Mouse (Mus musculus): ENCODE data around the gene Ghrhr.

Ghrhr gene

DNA sequence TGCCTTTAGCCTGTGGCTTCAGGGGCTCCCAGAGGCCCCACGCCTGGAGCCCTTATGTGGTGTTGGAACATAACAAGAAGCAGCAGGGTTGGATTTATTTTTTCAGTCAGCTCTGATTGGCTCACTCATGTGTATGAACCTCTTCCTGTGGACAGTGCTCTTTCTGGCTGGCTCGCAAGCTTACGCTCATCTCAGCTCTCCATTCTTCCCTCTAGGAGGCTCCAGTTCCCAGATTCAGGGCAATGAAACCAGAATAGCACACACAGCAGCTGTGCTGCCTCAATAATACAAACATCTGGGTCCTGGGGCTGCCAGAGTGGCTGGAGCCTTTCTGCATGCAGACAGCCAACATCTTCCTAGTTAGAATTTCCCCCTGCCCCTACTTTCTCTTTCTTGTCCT, 20.1 kb downstream of the Ghrhr start:
- no peak for DNase-seq (ENCODE audit: low read depth, low spot score)

DNA sequence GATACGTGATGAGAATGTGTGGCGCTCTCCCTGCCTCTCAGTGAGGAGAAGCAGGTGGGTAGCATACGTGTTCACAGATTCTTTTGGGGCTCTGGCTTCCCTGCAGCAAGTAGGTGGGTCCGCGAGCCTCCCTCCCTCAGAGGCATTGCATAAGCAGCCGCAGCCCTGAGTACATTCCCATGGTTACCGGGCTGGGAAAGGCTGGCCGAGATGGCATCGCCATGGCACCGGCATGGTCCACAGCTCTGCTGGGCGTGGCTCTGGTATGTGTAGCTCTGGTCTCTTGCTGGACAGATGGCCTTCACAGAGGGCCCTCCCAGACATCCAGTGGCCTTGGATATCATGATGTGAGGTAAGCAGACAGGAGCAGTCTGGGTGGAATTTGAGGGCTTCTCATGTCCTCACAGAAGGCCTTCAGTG, 20.5 kb downstream of the Ghrhr start:
- DNase-seq (ENCODE audit: low read depth, low spot score): no peak

DNA sequence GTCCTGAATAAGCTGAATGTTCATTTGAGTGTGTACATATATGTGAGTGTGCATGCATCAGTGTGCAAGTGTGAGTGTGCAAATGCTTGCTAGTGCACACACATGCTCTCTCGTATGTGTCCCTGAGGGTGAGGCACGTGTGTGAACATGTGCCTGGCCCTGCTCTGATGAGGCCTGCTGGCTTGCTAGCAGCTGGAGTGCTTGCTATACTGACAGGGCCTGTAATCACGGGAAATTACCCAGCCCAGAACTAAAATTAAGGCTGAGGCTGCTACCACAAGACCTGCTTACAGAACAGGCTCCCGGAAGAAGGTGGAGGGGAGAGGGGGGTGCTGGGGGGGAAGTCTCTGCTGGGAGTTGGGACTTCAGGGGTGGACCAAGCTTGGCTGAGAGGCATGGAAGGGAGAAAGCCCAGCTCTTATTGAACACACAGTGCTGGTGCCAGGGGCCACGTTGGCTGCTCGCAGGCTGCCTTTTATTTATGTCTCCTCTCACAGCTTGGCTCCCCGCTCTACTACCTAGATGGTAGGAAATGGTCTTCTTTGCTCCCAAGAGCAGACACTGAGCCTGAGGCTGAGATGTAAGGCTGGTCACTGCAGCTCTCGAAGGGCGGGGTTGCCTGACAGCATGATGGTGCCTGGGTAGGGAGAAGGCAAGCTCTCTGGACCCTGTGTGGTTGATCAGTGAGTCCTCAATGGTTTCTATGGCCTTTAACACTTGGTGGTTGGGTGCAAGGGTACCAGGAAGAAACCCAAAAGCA, 23.0 kb downstream of the Ghrhr start:
- DNase-seq (ENCODE audit: low read depth, low spot score): no peak

DNA sequence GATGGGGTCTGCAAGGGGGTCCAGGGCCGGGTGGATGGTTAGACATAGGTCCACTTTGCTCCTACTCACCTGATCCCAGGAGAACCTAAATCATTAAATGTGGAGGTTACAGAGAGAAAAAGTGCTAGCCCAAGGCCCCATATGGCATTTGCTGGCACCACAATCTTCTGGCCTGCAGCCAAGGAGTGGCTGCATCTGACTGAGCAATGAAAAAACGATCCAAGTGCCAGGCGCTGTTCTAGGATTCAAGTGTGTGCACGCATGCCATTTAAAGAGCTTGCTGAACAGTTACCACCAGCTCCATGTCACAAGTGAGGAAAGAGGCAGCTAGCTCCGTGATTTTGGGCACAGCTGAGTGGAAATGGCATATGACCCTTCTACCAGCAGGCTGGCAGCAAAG, 23.8 kb downstream of the Ghrhr start:
- DNase-seq (ENCODE audit: low read depth, low spot score): no peak

DNA sequence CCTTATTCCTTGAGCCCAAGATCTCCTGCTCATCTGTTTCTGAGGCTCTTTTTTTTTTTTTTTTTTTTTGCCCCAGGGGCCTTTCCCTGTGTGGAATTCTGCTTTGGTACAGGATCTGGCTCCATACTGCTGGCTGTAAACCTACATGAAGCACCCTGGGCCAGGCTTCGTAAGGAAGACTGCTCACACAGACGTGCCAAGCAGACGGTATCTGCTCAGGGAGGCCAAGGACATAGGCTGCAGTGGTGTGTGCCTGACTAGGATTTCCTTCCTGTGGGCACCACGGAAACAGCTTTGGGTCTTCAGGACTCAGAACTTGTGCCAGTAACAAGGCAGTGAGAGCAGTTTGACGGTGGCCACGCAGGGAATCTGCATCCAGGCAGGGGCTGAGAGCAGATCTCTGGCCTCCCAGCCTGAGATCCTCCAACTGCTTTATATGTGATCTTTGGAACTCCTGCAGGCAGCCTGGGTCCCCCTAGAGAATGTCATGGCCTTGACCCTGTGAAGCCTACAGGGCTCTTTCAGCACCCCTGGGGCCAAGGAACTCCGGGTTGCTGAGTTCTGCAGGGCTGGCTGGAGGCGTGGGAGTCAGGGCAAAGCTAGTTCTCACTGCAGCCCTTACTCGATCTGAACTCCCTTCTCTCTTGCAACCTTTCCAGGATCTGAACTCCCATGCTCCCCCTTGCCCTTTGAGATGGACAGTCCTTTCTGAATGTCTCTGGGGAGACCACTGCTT, 26.1 kb downstream of the Ghrhr start:
- DNase-seq (ENCODE audit: low read depth, low spot score): no peak

DNA sequence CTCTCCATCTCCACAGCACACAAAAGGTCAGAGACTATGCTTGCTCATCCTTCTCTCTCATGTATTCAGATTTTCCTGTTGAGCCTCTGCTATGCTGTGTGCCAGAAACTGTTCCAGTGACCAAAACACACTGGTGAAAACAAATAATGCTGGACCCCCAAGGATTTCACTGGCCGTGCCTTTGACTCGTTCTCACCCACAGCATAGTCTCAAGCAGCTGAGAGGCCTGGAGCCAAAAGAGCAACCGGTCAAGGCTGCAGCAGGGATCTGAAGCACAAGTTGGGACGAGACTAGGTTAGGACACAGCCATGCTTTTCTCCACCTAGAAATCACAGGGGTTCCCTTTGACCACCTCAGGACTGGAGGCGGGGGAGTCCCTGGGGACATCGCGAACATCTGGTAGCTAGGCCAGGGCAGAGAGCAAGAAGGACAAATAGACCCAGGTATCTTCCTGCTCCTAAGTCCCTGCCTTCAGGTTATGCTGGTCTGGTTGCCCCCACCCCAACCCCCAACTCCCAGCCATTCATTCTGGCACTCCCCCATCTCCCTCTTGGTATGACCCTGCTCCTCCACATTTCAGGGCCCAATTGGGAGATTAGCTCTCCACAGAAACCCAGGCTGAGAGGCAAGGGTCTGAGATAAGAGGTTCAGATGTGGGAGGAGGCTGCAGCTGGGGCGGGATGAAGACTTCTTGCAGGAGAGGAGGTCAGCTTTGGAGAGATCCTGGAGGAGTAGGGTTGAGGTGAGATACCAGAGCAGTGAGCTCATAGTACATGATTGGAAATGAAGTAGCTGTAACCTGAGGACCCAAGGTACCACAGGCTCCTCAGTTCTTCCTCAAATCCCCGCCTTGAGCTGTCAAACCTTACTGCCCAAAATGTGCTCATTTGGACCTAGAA, 27.6 kb downstream of the Ghrhr start:
- no peak for DNase-seq (ENCODE audit: low read depth, low spot score)

DNA sequence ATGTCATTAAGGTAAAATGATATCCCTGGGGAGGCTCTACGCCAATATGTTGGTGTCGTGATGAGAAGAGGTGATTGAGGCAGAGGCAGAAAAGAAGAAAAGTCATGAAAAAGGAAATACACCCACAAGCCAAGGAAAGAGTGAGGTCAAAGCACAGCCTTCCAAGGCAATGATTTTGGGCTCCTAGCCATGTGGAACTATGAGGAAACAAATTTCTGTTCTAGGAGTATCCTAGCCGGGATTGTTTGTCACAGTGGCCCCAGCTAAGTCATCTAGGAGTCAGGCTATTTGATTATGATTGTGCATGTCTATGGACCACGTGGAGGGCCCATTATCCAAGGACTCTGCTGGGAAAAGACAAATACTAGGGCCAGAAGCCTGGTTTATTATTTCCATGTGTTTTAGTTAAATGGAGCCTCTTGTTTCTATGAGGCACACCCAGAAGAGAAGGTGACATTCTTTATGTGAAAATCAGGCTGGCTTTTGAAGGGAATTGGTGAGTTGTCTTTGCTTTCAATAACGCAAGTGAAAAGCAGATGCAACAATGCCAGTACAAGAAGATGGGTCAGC, 28.4 kb downstream of the Ghrhr start:
- DNase-seq (ENCODE audit: low read depth, low spot score): no peak

DNA sequence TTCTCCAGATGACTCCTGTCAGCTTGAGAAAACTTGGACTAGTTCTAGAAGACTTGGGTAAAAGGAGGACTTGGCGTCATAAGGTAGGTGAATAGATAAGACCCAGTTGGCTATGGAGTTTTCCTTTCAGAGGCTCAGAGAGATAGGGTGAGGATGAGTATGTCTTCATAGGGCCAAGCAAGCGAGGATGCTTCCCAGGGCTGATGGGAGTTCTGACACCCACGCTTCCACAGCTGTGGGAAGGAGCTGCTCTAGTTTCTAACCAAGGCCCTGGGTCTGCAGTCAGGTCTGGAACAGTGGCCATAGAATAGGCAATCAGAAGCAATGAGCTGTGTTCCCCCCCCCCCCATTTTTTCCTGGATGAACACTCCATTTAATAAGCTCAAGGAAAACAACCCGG, 31.2 kb downstream of the Ghrhr start:
- no peak for DNase-seq (ENCODE audit: low read depth, low spot score)

DNA sequence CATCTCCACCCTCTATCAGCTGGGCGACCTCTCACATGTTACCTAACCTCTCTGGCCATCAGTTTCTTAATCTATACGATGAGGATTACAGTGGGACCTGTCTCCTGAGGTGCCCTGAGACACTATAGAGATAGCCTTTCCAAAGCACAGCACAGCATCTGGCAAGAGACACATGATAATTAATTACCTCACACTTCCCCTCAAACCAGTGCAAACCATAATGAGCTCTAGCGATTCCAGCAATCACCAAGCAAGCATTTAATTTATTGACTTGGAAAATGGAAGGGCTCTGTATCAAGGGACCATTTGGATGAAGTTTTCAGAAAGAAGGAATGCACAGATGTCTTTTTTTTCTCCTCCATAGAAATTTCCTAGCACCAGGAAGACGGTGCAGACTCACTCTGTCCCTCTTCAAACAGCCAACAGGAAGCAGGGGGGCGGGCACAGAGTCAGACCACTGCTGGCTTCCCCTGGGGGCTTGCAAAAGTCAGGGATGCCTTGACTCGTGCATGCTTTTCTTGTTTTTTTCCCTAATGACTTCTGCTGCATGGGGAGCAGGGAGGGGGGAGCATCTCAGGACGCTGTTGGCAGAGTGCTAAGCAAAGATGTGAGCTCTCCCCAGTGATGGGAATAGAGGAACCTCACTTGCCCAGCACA, 34.2 kb downstream of the Ghrhr start:
- no peak for DNase-seq (ENCODE audit: low read depth, low spot score)

DNA sequence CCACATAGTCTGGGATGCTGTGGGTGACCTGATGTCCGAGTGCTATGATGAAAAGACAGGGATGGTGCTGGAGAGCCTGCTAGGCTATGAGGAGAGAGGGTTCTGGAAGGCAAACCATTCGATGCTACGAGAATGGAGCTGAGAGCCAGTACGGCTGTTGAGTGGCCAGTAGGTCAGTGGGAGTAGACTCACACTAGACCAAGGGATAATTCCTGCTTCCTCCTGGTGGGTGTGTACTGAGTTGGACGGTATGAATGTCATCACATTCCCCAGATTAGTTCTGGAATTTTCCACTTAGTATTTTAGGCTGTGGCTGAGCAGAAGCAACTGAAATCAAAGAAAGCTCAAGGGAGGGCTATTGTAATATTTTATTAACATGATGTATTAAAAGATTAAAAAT, 34.9 kb downstream of the Ghrhr start:
- DNase-seq (ENCODE audit: low read depth, low spot score): no peak

DNA sequence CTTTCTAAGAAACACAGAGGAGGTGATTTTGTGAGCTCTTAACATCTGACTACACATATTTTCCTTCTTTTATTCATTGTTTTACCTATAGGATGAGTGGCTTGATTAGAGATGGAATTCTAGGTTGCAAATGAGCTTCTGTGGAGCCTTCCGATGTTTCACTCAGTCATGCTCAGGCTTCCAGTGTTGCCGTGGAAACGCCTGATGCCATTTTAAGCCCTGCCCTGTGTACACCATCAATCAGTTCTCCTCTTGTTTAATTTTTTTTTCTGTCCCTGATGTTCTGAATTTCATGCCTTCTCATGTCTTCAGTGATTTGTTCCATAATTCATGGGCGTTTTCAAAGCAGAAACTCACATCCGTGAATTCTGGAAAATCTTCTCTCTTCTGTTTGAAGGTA, 40.1 kb downstream of the Ghrhr start:
- DNase-seq (ENCODE audit: low read depth, low spot score): no peak

DNA sequence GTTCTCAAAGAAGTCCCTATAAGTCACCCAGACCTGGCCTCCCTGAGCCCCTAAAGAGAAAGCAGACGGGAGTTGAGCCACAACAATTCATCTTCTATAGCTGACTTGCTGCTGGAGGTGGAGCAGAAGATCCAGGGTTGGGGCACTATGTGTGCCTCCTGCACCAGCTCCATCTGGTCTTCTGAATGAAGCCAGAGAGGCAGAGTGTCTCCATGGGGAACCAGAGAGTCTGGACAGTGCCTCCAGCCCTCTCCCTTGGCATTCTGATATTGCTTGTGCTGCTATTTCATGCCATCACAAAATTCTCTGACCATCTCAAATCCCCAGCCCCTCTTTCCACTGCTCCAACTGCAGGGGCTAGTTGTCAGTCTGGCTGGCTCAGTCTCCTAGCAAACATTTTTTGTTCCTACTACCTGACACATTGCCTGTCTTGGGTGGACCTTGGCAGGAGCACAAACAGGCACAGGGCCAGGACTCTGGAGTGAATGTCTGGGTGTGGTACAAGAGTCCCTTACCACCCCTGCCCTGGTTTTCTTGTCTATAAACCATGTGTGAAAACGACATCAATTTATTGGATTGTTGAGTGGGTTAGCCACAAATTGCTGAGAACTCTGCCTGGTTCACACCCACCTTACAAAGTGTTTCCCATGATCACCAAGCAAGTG, 42.8 kb downstream of the Ghrhr start:
- DNase-seq (ENCODE audit: low read depth, low spot score): no peak

DNA sequence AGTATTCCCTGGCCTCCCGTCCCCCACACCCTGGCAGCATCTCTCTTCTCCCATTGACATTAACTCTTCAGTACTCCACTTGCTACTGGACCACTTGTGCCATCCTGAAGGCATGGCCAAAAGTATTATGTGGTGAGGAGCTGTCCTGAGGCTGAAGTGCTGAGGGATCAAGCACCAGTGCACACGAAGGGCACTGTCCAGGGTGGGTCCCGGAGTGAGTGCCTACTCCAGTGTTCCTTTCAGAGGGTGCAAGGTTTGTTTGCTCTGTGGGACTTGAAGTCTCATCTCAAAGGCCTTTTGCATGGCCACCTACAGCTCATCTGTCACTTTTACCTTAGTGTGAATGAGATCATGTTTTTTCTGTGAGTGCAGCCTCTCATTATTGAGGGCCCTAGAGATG, 44.3 kb downstream of the Ghrhr start:
- DNase-seq (ENCODE audit: low read depth, low spot score): no peak

DNA sequence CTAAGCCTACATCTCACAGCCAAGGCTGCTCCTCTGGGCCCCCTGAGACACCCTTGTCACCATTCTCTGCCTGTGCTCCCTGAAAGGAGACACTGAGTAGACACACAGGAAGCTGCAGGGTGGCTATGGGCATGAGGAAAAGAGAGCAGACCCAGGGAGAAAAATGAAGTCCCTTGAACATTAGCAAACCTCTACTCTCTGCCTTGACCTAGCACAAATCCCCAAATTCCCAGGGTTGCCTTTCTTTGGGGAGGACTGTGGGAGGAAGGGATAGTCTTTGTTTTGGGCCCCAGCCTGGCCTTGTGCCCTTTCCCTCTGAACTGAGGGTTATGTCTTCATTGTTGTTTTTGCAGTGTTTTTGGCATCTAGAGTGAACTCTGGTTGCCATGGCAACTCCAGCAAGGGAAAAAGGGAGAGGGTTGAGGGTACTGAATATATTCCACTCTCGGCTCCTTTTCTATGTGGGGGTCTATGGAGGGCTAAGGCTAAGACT, 44.8 kb downstream of the Ghrhr start:
- DNase-seq (ENCODE audit: low read depth, low spot score): no peak

DNA sequence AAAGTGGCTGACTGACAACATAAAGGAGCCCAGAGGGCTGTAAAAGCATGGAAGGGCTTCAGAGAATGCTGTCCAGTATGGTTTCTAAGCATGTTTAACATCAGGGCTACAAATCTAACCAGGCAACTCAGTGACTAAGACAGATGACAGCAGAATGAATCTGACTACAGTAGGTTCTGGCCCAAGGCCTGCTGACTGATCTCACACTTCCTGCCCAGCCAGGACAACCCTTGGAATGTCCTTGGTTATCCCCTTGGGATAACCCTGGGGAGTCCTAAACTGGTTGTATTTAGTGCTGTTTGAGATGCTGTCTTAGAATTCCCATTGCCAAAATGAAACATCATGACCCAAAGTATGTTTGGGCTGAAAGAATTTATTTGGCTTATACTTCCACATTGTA, 56.0 kb downstream of the Ghrhr start:
- DNase-seq (ENCODE audit: low read depth, low spot score): no peak

DNA sequence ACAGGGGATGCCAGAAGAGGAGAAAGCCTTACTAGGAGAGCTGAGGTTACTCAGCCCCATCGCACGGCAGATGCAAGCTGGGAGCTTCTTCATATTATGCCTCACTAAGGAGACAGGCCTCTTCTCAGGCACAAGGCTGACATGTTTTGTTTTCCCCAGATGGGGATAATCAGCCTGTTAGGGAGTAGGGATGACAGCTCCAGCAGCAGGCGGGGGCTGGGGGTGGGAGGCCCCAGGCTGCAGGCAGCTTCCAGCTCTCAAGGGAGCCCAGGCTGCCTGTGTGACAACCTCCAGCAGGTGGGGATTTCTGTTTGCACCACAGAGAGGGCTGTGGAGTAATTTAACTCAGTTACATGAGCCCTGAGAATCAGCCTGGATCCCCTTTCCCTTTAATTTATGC, 58.3 kb downstream of the Ghrhr start:
- DNase-seq (ENCODE audit: low read depth, low spot score): no peak

DNA sequence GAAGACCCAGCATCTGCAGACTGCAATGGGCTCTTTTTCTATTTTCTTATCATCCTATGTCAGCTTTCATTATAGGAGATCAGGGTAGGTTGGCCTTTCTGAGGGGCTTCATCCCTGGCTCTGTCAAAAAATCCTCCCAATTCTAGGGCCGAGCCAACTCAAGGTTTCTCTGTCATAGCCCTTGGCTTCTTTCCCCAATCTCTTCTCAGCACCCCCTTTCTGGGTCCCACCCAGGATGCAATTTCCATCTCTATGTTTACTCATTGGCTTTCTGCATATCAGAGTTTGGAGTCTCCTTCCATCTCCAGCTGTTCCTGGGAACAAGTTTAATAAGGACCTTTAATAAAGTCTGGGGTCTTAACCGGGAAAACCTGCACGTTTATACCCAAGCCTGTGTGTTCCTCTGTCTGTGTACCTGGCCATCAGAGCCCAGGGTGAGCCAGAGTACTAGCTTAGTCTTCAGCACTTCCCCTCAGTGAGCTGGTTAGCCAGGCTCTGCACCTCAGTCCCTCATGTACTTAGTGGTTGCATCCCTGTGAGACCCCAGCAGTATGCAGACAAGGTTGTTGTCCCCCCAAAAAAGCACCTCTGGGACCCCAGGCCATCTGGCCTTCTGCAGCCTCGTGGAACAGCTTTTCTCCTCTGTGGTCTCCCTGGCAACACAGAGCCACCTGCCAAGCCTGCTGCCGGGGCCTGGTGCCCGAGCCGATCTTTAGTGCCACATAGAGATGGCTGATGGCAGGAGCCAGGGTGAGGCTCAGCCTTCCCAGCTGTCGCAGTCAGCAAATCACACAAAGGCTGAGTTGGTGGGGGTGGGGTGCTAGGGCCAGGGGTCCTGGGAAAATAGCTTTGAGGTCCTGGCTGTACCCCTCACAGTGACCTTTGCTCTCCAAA, 59.4 kb downstream of the Ghrhr start:
- DNase-seq (ENCODE audit: low read depth, low spot score): no peak

DNA sequence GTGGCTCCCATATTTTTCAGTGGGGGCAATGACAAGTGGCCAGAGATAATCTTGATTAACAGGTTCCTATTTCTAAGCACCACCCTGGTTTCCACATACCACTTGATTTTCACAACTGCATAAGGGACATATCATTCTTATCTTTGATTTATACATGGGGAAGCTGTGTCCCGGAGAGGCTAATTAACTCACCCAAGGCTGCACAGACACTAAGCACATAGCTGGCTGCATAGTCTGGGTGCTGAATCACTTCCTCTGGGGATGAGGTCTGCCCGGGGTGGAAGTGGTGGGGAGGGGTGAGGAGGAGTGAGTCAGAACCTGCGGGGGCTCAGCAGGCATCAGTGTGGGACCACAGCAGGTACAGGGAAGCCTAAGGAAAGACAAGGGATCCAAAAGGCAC, 61.8 kb downstream of the Ghrhr start:
- no peak for DNase-seq (ENCODE audit: low read depth, low spot score)

Data from c-Kit-negative CD71-positive TER-119-positive erythroid progenitor cells, embryonic 14.5 days (primary cell).